Mouse (Mus musculus) hindbrain, embryonic 16.5 days (tissue): ENCODE measurements around the gene Myom1. TPM values are rescaled to one million over a fixed set of nuclear protein-coding genes. Genes with fewer than 3 reads are reported as not detected.

Source experiments
- ATAC-seq: fragments of 200-750 bp; cut with Nextera tagmentation; 2 replicates; pipeline ENCODE4 v1.8.0; 2017; ENCODE audit warnings: moderate TSS enrichment, moderate library complexity
- H3K27ac ChIP-seq: fragments of 300-500 bp; sonication (generic); 2 replicates; pipeline ENCODE4 v1.5.1; 2014; ENCODE audit warnings: low read depth, mild to moderate bottlenecking, control low read depth, low read length, moderate library complexity
- H3K27me3 ChIP-seq: fragments of 300-500 bp; sonication (generic); replicated peaks from 2 replicates; pipeline ENCODE4 v1.6.1; 2014; ENCODE audit warnings: low read length; ENCODE audit not compliant: control insufficient read depth, insufficient read depth
- H3K36me3 ChIP-seq: fragments of 300-500 bp; sonication (generic); 2 replicates; pipeline ENCODE4 v1.6.1; 2014; ENCODE audit warnings: mild to moderate bottlenecking, low read length, moderate library complexity, mixed read lengths; ENCODE audit not compliant: control insufficient read depth, insufficient read depth
- H3K4me1 ChIP-seq: fragments of 300-500 bp; sonication (generic); 2 replicates; pipeline ENCODE4 v1.6.1; 2014; ENCODE audit warnings: low read depth, low read length; ENCODE audit not compliant: control insufficient read depth, insufficient read depth
- H3K4me2 ChIP-seq: fragments of 300-500 bp; sonication (generic); 2 replicates; pipeline ENCODE4 v1.6.1; 2014; ENCODE audit warnings: mild to moderate bottlenecking, low read length, control low read depth, moderate library complexity
- H3K4me3 ChIP-seq: fragments of 300-500 bp; sonication (generic); 2 replicates; pipeline ENCODE4 v1.5.1; 2014; ENCODE audit warnings: mild to moderate bottlenecking, low read length, control low read depth, moderate library complexity
- H3K9ac ChIP-seq: fragments of 300-500 bp; sonication (generic); 2 replicates; pipeline ENCODE4 v1.6.1; 2014; ENCODE audit warnings: low read depth, mild to moderate bottlenecking, control low read depth, low read length, moderate library complexity
- H3K9me3 ChIP-seq: fragments of 300-500 bp; sonication (generic); 2 replicates; pipeline ENCODE4 v1.6.1; 2014; ENCODE audit warnings: mild to moderate bottlenecking, low read length, moderate library complexity; ENCODE audit not compliant: control insufficient read depth
- WGBS: fragments of 180-500 bp; shearing (Covaris S2); extraction: QIAGEN DNeasy Blood & Tissue Kit; methylation state at CpG from one replicate; pipeline ENCODE4 v1.1.7; 2014; 5-methylcytosine and 5-hydroxymethylcytosine counted together
- polyA plus RNA-seq: library from polyadenylated mRNA; unstranded; fragments of >200 nt; fragmentation: Nextera tagmentation; extraction: Ambion mirVana; gene quantifications from 2 replicates; pipeline ENCODE4 v1.2.1, GENCODE M21; 2015

Gene Myom1
- polyA plus RNA-seq, 1 experiment from 2014 or later: 0.91 TPM

- Histone ChIP-seq H3K27ac (no peak overlapping the region), H3K4me1 (no peaks in the 10 kb centered on the region), H3K9me3 (no peaks in the 10 kb centered on the region), H3K9ac (no peak overlapping the region), H3K27me3 (no peaks in the 10 kb centered on the region), H3K4me2 (no peak overlapping the region), H3K36me3 (no peaks in the 10 kb centered on the region), H3K4me3 (no peak overlapping the region)
- ATAC-seq: no peak
- 75% methylated on average over 2 of the region's 2 CpGs for WGBS
Measured at GRCm38 (mm10) chr17:71137334-71137721, 134.9 kb downstream of the Myom1 start.

GRCm38 (mm10) chr17:71142068-71142467 lies 139.6 kb downstream of the Myom1 start:
- 80% methylated on average over 4 of the region's 4 CpGs for WGBS
- Histone ChIP-seq H3K9ac (no peak overlapping the region), H3K27ac (no peak overlapping the region), H3K36me3 (no peaks in the 10 kb centered on the region), H3K4me2 (no peak overlapping the region), H3K4me3 (no peak overlapping the region), H3K9me3 (no peaks in the 10 kb centered on the region), H3K4me1 (no peaks in the 10 kb centered on the region), H3K27me3 (no peaks in the 10 kb centered on the region)
- no peak for ATAC-seq

- H3K4me3 ChIP-seq: no peak overlapping the region
- 86% methylated on average over 4 of the region's 4 CpGs for WGBS
- H3K4me1 ChIP-seq: no peaks in the 10 kb centered on the region
- H3K27ac ChIP-seq: no peak overlapping the region
- no peak overlapping the region for H3K9ac ChIP-seq
- H3K9me3 ChIP-seq: no peaks in the 10 kb centered on the region
- H3K27me3 ChIP-seq: no peaks in the 10 kb centered on the region
- H3K4me2 ChIP-seq: no peak overlapping the region
- ATAC-seq: no peak
- no peaks in the 10 kb centered on the region for H3K36me3 ChIP-seq
Measured at GRCm38 (mm10) chr17:71143155-71143554, 140.7 kb downstream of the Myom1 start.

GRCm38 (mm10) chr17:71144322-71145116 lies 142.1 kb downstream of the Myom1 start:
- Histone ChIP-seq H3K4me3 (no peak overlapping the region), H3K27ac (no peak overlapping the region), H3K9ac (no peak overlapping the region), H3K9me3 (no peaks in the 10 kb centered on the region), H3K27me3 (no peaks in the 10 kb centered on the region), H3K4me2 (no peak overlapping the region), H3K36me3 (no peaks in the 10 kb centered on the region), H3K4me1 (no peaks in the 10 kb centered on the region)
- WGBS: 91% methylated on average over 19 of the region's 19 CpGs
- ATAC-seq: no peak

- no peak overlapping the region for H3K27ac ChIP-seq
- H3K4me3 ChIP-seq: no peak overlapping the region
- no peak overlapping the region for H3K4me2 ChIP-seq
- no peak overlapping the region for H3K9ac ChIP-seq
- ATAC-seq: no peak
- H3K36me3 ChIP-seq: no peaks in the 10 kb centered on the region
- H3K27me3 ChIP-seq: no peaks in the 10 kb centered on the region
- 93% methylated on average over 1 of the region's 1 CpGs for WGBS
- H3K9me3 ChIP-seq: no peaks in the 10 kb centered on the region
- H3K4me1 ChIP-seq: no peaks in the 10 kb centered on the region
Measured at GRCm38 (mm10) chr17:71145248-71145961, 143.0 kb downstream of the Myom1 start.

GRCm38 (mm10) chr17:71153356-71153755 lies 150.9 kb downstream of the Myom1 start:
- 72% methylated on average over 4 of the region's 4 CpGs for WGBS
- Histone ChIP-seq H3K27me3 (no peaks in the 10 kb centered on the region), H3K9me3 (no peaks in the 10 kb centered on the region), H3K4me3 (no peak overlapping the region), H3K4me2 (no peak overlapping the region), H3K9ac (no peak overlapping the region), H3K36me3 (no peaks in the 10 kb centered on the region), H3K4me1 (no peaks in the 10 kb centered on the region), H3K27ac (no peak overlapping the region)
- ATAC-seq: no peak

GRCm38 (mm10) chr17:71155271-71155670 lies 152.8 kb downstream of the Myom1 start:
- no peak overlapping the region for H3K9ac ChIP-seq
- H3K4me1 ChIP-seq: no peaks in the 10 kb centered on the region
- no peak overlapping the region for H3K4me3 ChIP-seq
- no peak for ATAC-seq
- no peaks in the 10 kb centered on the region for H3K27me3 ChIP-seq
- H3K36me3 ChIP-seq: no peaks in the 10 kb centered on the region
- 72% methylated on average over 1 of the region's 1 CpGs for WGBS
- no peak overlapping the region for H3K4me2 ChIP-seq
- H3K27ac ChIP-seq: no peak overlapping the region
- no peaks in the 10 kb centered on the region for H3K9me3 ChIP-seq

- no peak for ATAC-seq
- no peak overlapping the region for H3K4me3 ChIP-seq
- H3K9ac ChIP-seq: no peak overlapping the region
- 25% methylated on average over 4 of the region's 4 CpGs for WGBS
- H3K27ac ChIP-seq: no peak overlapping the region
- no peaks in the 10 kb centered on the region for H3K9me3 ChIP-seq
- no peaks in the 10 kb centered on the region for H3K27me3 ChIP-seq
- no peaks in the 10 kb centered on the region for H3K36me3 ChIP-seq
- no peaks in the 10 kb centered on the region for H3K4me1 ChIP-seq
- no peak overlapping the region for H3K4me2 ChIP-seq
Measured at GRCm38 (mm10) chr17:71159152-71159567, 156.7 kb downstream of the Myom1 start.

- Histone ChIP-seq H3K27me3 (no peaks in the 10 kb centered on the region), H3K27ac (no peak overlapping the region), H3K4me2 (no peak overlapping the region), H3K9me3 (no peaks in the 10 kb centered on the region), H3K36me3 (no peaks in the 10 kb centered on the region), H3K4me1 (no peaks in the 10 kb centered on the region), H3K4me3 (no peak overlapping the region), H3K9ac (no peak overlapping the region)
- ATAC-seq: no peak
- WGBS: 72% methylated on average over 8 of the region's 8 CpGs
Measured at GRCm38 (mm10) chr17:71159720-71160119, 157.3 kb downstream of the Myom1 start.
